Mouse (Mus musculus): Measurements from ENCODE around the gene Fsd2. TPM values are rescaled to one million over a fixed set of nuclear protein-coding genes. Genes with fewer than 3 reads are reported as not detected.

Gene Fsd2
- total and polyA plus RNA-seq, 3 experiments, result 0.05 TPM; not detected in 2

- TF ChIP-seq TAL1 (conservative IDR thresholded peaks at IDR 0.05; ENCODE audit: low read depth, low read length) (no peak), CTCF (IDR thresholded peaks at IDR 0.05; ENCODE audit: low read depth, low read length) (no peak), GATA2 (IDR thresholded peaks at IDR 0.05; ENCODE audit: borderline replicate concordance, low read depth, low read length) (no peak), GATA1 (IDR thresholded peaks at IDR 0.05; ENCODE audit: borderline replicate concordance, low read length) (no peak), POLR2AphosphoS5 (IDR thresholded peaks at IDR 0.05; ENCODE audit: insufficient replicate concordance, low read depth, low read length) (no peak)
- Histone ChIP-seq H3K9me3 (replicated peaks) (no peaks in the 10 kb centered on the region), H3K4me3 (ENCODE audit: low read depth, low read length) (no peak overlapping the region), H3K27me3 (ENCODE audit: insufficient read depth, low read length) (no peaks in the 10 kb centered on the region), H3K36me3 (replicated peaks) (peaks cover 49% of the 10 kb centered on the region), H3K4me1 (ENCODE audit: insufficient read depth, low read depth, low read length) (peaks cover 20% of the 10 kb centered on the region)
- ATAC-seq (ENCODE audit: extremely low read depth, insufficient number of reproducible peaks, low FRiP score, poor library complexity, severe bottlenecking), result no peak
- DNase-seq (ENCODE audit: low spot score), result no peak
Observed at GRCm38 (mm10) chr7:81604991-81605390, 38.2 kb upstream of the Fsd2 start.

GRCm38 (mm10) chr7:81599379-81600280 is 32.9 kb upstream of the Fsd2 start:
- no peak overlapping the region for H3K4me3 ChIP-seq (ENCODE audit: low read depth, low read length)
- peaks cover 63% of the 10 kb centered on the region for H3K36me3 ChIP-seq (replicated peaks)
- no peaks in the 10 kb centered on the region for H3K4me1 ChIP-seq (ENCODE audit: insufficient read depth, low read depth, low read length)
- no peaks in the 10 kb centered on the region for H3K9me3 ChIP-seq (replicated peaks)
- ATAC-seq (ENCODE audit: extremely low read depth, insufficient number of reproducible peaks, low FRiP score, poor library complexity, severe bottlenecking), result no peak
- TF ChIP-seq GATA2 (IDR thresholded peaks at IDR 0.05; ENCODE audit: borderline replicate concordance, low read depth, low read length) (no peak), POLR2AphosphoS5 (IDR thresholded peaks at IDR 0.05; ENCODE audit: insufficient replicate concordance, low read depth, low read length) (no peak)
- H3K27me3 ChIP-seq (ENCODE audit: insufficient read depth, low read length), result no peaks in the 10 kb centered on the region
- DNase-seq (ENCODE audit: low spot score), result no peak

- Histone ChIP-seq H3K9me3 (replicated peaks) (no peaks in the 10 kb centered on the region), H3K4me1 (ENCODE audit: insufficient read depth, low read depth, low read length) (no peaks in the 10 kb centered on the region), H3K36me3 (replicated peaks) (peaks cover 76% of the 10 kb centered on the region), H3K4me3 (ENCODE audit: low read depth, low read length) (no peak overlapping the region), H3K27me3 (ENCODE audit: insufficient read depth, low read length) (no peaks in the 10 kb centered on the region)
- DNase-seq (ENCODE audit: low spot score) (no peak), ATAC-seq (ENCODE audit: extremely low read depth, insufficient number of reproducible peaks, low FRiP score, poor library complexity, severe bottlenecking) (no peak)
- TF ChIP-seq CTCF (IDR thresholded peaks at IDR 0.05; ENCODE audit: low read depth, low read length) (no peak), GATA2 (IDR thresholded peaks at IDR 0.05; ENCODE audit: borderline replicate concordance, low read depth, low read length) (no peak), TAL1 (conservative IDR thresholded peaks at IDR 0.05; ENCODE audit: low read depth, low read length) (no peak), GATA1 (IDR thresholded peaks at IDR 0.05; ENCODE audit: borderline replicate concordance, low read length) (no peak)
Observed at GRCm38 (mm10) chr7:81597660-81598059, 30.9 kb upstream of the Fsd2 start.

- ATAC-seq (ENCODE audit: extremely low read depth, insufficient number of reproducible peaks, low FRiP score, poor library complexity, severe bottlenecking), result no peak
- Histone ChIP-seq H3K27me3 (ENCODE audit: insufficient read depth, low read length) (no peaks in the 10 kb centered on the region), H3K4me3 (ENCODE audit: low read depth, low read length) (no peak overlapping the region), H3K36me3 (replicated peaks) (peaks cover 92% of the 10 kb centered on the region), H3K9me3 (replicated peaks) (no peaks in the 10 kb centered on the region), H3K4me1 (ENCODE audit: insufficient read depth, low read depth, low read length) (no peaks in the 10 kb centered on the region)
- no peak for DNase-seq (ENCODE audit: low spot score)
- TF ChIP-seq CTCF (IDR thresholded peaks at IDR 0.05; ENCODE audit: low read depth, low read length) (no peak), TAL1 (conservative IDR thresholded peaks at IDR 0.05; ENCODE audit: low read depth, low read length) (no peak), POLR2AphosphoS5 (IDR thresholded peaks at IDR 0.05; ENCODE audit: insufficient replicate concordance, low read depth, low read length) (no peak)
Observed at GRCm38 (mm10) chr7:81596086-81596485, 29.3 kb upstream of the Fsd2 start.

- no peak for ATAC-seq (ENCODE audit: extremely low read depth, insufficient number of reproducible peaks, low FRiP score, poor library complexity, severe bottlenecking)
- peaks cover 100% of the 10 kb centered on the region for H3K36me3 ChIP-seq (replicated peaks)
Observed at GRCm38 (mm10) chr7:81595056-81595455, 28.3 kb upstream of the Fsd2 start.

GRCm38 (mm10) chr7:81593387-81593786 is 26.6 kb upstream of the Fsd2 start:
- Histone ChIP-seq H3K9me3 (replicated peaks) (no peaks in the 10 kb centered on the region), H3K4me1 (ENCODE audit: insufficient read depth, low read depth, low read length) (no peaks in the 10 kb centered on the region), H3K36me3 (replicated peaks) (peaks cover 100% of the 10 kb centered on the region), H3K4me3 (ENCODE audit: low read depth, low read length) (no peak overlapping the region), H3K27me3 (ENCODE audit: insufficient read depth, low read length) (no peaks in the 10 kb centered on the region)
- DNase-seq (ENCODE audit: low spot score) (no peak), ATAC-seq (ENCODE audit: extremely low read depth, insufficient number of reproducible peaks, low FRiP score, poor library complexity, severe bottlenecking) (no peak)
- TF ChIP-seq CTCF (IDR thresholded peaks at IDR 0.05; ENCODE audit: low read depth, low read length) (no peak), POLR2AphosphoS5 (IDR thresholded peaks at IDR 0.05; ENCODE audit: insufficient replicate concordance, low read depth, low read length) (no peak), TAL1 (conservative IDR thresholded peaks at IDR 0.05; ENCODE audit: low read depth, low read length) (no peak), GATA1 (IDR thresholded peaks at IDR 0.05; ENCODE audit: borderline replicate concordance, low read length) (no peak), GATA2 (IDR thresholded peaks at IDR 0.05; ENCODE audit: borderline replicate concordance, low read depth, low read length) (no peak)

More at GRCm38 (mm10) chr7:81595056-81595455, 28.3 kb upstream of the Fsd2 start:
- Histone ChIP-seq H3K4me3 (ENCODE audit: low read depth, low read length) (no peak overlapping the region), H3K27me3 (ENCODE audit: insufficient read depth, low read length) (no peaks in the 10 kb centered on the region), H3K9me3 (replicated peaks) (no peaks in the 10 kb centered on the region), H3K4me1 (ENCODE audit: insufficient read depth, low read depth, low read length) (no peaks in the 10 kb centered on the region)
- no peak for DNase-seq (ENCODE audit: low spot score)
- no peak for TF ChIP-seq GATA2 (IDR thresholded peaks at IDR 0.05; ENCODE audit: borderline replicate concordance, low read depth, low read length)

Measured in G1E (cell line).